Mouse (Mus musculus): ENCODE measurements at regions not wholly inside any gene's neighbourhood (a gene's known extent, or its start where the extent isn't known, plus 50 kb on each side); places are given as distances from the start of the nearest gene placed in this dataset.

- DNase-seq (ENCODE audit: low spot score in 2 of 2): no peak
Measured at GRCm38 (mm10) chr10:9005140-9005909, 119.5 kb upstream of the Sash1 start.

DNA sequence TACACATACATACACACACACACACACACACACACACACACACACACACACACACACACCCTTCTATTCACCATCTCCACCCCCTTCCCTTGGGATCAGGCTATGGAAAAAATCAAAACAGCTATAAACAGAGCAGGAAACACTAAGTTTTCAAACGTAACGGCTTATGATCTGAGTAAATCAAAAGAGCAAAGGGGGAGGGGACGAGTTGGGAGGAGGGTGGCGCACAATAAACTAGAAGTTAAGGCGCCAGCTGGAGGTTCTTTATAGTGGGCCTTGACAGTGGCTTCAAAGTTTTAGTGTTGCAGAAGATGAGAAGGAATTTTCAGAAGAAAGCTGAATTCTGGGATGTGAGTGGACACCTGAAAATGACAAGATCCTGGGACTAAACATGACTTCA, 116.4 kb upstream of the Sash1 start:
- no peak for DNase-seq (ENCODE audit: low spot score in 2 of 2)

- DNase-seq (ENCODE audit: low spot score in 2 of 2): no peak
Measured at GRCm38 (mm10) chr10:8998758-8999398, 113.0 kb upstream of the Sash1 start.

DNA sequence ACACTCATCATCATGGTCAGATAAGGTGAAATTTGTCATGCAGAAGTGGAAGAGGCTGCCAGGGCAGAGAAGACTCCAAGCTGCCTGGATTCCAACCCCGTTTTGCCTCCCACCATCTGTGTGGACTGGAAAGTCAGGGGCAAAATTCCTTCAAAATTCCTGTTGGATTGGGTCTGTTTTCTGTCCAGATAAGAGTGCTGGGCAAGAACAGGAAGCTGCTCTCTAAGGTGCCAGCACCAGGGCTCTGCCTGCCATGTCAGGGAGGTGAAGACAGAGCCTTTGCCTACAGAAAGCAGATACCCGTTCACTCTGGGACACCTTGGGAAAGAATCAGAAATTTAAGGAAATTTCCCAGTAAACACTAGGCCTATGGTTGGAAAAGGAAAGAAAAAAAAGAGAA, 112.5 kb upstream of the Sash1 start:
- DNase-seq (ENCODE audit: low spot score in 2 of 2): no peak

DNA sequence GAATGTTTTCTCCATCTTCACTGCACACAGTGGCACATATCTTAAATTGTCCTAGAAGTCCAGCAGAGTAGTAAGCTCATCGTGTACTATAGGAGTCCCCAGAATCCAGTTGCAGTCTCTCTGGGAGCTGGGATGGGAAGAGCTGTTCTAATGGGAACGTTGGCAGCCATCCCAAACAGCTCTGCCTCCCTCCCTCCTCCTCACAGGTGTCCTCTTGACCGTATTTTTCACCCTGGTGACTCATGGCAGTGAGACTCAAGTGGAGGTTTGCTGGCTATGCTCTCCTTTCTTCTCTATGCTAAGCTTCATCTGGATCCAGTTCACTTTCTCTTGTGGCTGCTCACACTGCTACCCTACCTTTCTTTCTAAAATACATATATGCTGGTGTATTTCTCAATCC, 109.2 kb upstream of the Sash1 start:
- no peak for DNase-seq (ENCODE audit: low spot score in 2 of 2)

DNA sequence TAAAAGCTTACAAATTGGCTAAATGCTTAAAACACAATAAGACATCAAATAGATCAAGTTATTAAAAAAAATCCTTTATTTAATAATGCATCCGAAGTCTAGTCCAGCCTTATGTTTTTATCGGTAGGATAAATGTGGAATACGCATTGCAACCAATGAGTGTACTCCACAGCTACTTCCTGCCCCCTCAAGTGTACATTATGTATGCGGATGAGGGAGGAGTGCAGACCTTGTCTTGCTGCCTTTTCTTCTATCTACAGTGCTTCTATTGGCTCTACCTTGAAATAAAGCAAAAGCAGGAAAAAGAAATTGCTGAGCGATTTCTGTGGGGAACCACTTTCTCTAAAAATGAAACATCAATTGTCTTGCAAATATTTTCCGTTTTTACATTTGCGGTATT, 100.5 kb upstream of the Sash1 start:
- DNase-seq (ENCODE audit: low spot score in 2 of 2): no peak

DNA sequence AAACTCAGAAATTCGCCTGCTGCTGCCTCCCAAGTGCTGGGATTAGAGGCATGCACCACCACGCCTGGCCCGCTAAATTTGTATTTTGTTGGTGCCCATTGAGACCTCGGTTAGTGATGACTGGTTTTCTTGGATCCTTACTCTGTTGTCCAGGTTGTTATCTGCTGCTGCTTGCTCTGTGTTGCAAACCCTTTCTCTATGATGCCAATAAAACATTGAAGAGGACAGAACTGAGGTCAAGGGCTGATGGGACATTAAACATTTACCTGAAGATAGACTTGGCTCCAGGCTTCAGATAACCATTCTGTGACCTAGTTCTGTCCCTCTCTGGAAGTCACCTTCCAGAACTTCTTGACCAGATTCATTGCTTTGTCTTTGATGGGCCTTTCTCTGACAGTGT, 97.5 kb upstream of the Sash1 start:
- DNase-seq (ENCODE audit: low spot score in 2 of 2): no peak

DNA sequence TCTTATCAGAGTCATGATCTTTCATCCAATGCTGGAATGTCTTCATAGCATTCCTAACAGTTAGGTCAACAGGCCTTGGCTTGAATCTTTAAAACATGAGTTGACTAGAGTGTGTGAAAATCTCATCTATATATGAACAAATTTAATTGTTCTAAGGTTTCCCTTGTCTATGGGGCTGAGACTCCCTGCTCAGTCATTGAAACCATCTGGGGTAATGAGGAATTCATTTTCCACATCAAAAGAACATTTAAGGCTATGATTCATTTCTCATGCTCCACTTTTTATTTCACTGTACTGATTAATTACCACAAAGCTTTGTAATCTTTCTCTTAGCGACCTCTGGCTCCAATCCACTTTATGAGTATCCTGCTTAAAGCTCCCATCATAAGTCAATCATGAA, 94.7 kb upstream of the Sash1 start:
- DNase-seq (ENCODE audit: low spot score in 2 of 2): no peak

DNA sequence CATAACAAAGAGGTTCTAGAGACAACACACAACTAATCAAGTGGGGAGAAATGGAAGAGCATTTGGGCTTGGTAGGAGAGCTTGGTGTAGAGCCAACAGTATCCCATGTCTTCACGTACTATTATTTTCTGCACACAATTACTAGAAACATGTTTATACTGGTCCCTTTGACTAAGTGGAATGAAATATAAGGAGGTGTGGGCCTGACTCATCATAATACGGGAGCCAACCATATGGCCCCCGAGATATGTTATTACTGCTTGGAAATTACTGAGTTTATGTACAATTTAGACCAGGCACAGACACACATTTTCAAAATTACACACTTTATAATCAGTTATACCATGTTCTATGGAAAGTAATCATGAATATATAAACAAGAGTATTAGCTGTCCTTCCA, 92.7 kb upstream of the Sash1 start:
- DNase-seq (ENCODE audit: low spot score in 2 of 2): no peak

GRCm38 (mm10) chr10:8973934-8974333, 88.1 kb upstream of the Sash1 start:
- no peak for DNase-seq (ENCODE audit: low spot score in 2 of 2)

DNA sequence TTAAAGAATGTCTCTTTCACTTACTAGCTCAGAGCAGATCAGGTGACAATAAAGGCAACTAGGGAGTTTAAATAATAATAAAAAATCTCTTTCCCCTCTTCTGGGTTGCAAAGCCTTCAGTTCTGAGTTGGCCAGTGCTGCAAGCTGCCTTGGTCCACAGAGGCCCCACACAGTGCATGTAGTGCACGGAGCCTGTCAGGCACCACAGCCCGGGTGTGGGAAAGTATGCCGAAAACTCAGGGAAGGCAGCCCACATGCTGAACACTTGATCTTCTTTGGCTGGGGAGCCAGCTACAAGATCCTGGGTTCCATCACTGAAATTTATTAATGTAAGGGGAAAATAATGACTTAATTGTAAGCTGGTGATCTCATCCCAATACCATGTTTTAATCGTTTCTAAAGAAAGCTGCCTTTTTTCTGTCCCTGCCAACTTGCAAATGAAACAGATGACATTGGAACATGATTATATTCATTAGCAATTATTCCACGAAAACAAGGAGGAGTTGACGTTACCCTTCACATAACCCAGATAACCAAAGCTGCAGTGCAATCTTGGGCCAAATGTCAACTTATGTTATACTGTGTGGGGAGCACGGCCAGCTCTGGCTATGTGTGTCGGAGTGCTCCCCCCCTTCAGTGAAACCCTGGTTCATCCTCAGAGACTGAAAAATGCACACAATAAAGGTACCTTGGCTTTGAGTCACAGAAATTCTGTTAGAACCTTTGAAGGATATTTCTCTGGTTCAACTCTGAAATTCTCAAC, 87.1 kb upstream of the Sash1 start:
- DNase-seq (ENCODE audit: low spot score in 2 of 2): no peak

GRCm38 (mm10) chr10:8970807-8971206, 84.9 kb upstream of the Sash1 start:
- no peak for DNase-seq (ENCODE audit: low spot score in 2 of 2)

GRCm38 (mm10) chr10:8969586-8969985, 83.7 kb upstream of the Sash1 start:
- DNase-seq (ENCODE audit: low spot score in 2 of 2): no peak

GRCm38 (mm10) chr10:8969016-8969415, 83.1 kb upstream of the Sash1 start:
- DNase-seq (ENCODE audit: low spot score in 2 of 2): no peak

DNA sequence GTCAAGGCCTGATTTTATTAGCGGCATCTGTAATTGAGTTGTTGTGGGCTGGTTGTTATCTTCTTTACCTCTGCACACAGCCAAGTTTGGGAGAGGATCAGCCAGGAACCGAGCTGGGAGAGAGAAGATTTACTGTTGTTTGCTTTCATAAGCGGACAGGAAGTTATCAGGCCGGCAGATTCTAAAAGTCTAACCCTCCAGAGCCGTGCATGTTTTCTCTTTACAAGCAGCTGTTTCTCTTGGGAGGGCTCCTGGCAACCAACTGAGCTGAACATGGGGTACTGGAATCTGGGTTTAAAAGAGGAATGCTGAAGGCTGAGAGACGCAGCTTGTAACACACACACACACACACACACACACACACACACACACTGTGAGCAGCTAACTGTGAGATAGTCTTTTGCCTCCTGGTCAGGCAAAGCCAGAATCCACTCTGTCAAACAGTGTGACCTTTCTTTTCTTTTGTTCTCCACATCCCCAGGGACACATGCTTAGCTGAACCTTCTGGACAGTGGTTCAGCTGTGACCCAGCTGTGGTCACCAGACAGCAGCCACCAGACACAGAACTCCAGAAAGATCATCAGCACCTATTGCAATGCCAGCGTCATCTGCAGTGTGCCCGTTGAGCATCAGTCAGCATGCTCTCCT, 82.5 kb upstream of the Sash1 start:
- DNase-seq (ENCODE audit: low spot score in 2 of 2): peak in 1 of 2 experiments; percentile 13

GRCm38 (mm10) chr10:8962921-8963320, 77.1 kb upstream of the Sash1 start:
- no peak for DNase-seq (ENCODE audit: low spot score in 2 of 2)

GRCm38 (mm10) chr10:8960964-8961675, 75.2 kb upstream of the Sash1 start:
- no peak for DNase-seq (ENCODE audit: low spot score in 2 of 2)

DNA sequence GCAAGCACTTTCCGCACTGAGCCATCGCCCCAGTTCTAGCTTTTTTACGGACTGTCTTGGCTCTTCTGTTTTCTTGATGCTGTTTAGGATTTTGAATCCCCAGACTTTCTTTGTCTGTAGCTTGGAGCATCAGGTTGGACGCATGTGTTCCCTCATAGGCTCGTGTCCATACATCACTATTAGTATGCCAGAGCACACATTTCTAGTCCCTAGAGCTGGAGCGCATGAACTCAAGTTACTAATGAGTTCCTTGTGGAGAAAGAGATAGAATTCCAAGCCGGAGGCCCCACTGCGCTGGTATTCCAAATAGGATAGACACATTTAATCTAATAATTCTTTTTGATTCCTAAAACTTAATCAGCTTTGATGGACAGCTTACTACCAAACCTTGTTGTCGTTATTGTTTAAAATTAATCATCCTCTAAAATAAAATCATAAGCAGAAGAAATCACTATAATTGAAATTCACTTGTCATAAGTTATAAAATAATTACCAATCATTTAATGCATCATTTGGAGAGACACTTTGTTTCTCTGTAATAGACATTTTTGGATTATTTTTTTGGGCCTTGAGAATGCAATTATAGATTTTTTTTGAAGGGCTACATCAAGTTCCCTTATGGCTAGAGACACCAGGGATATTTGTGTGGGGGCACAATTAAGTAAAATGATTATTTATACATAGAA, 74.5 kb upstream of the Sash1 start:
- DNase-seq (ENCODE audit: low spot score in 2 of 2): no peak

GRCm38 (mm10) chr10:8955499-8956211, 69.8 kb upstream of the Sash1 start:
- DNase-seq (ENCODE audit: low spot score in 2 of 2): no peak

GRCm38 (mm10) chr10:8954003-8954402, 68.1 kb upstream of the Sash1 start:
- no peak for DNase-seq (ENCODE audit: low spot score in 2 of 2)
